Mouse (Mus musculus) hindbrain, embryonic 15.5 days (tissue): Measurements from ENCODE around the gene Fzd5. TPM values are rescaled to one million over a fixed set of nuclear protein-coding genes. Genes with fewer than 3 reads are reported as not detected.

Experiments used
- polyA plus RNA-seq: library from polyadenylated mRNA; unstranded; fragments of >200 nt; fragmentation: Nextera tagmentation; extraction: Ambion mirVana; gene quantifications from 2 replicates; pipeline ENCODE4 v1.2.1, GENCODE M21; 2015

Gene Fzd5
- polyA plus RNA-seq, 1 experiment from 2014 or later: 0.21 TPM

Other genes starting within 250 kb of the Fzd5 start
- 28.7 and 32.9 TPM in 2 replicates for gene Creb1, start 205.1 kb downstream of the Fzd5 start, polyA plus RNA-seq
- gene Mettl21a, start 120.5 kb downstream of the Fzd5 start, polyA plus RNA-seq: 18.2 and 18.3 TPM in 2 replicates
- 4.2 and 5.2 TPM in 2 replicates for gene Ccnyl1, start 47.3 kb downstream of the Fzd5 start, polyA plus RNA-seq
- 11.1 and 13.2 TPM in 2 replicates for gene Plekhm3, start 219.1 kb upstream of the Fzd5 start, polyA plus RNA-seq